Mouse (Mus musculus) stomach, postnatal 0 days (tissue): ENCODE measurements around the gene Jsrp1. TPM values are rescaled to one million over a fixed set of nuclear protein-coding genes. Genes with fewer than 3 reads are reported as not detected.
A peak's percentile ranks its signal among the peaks of the same experiment; 100 is the strongest.
"Not testable (repeated sequence)": the region's sequence is repeated elsewhere in the genome, so short reads cannot be mapped to it uniquely, and the experiment has no call there.

Experiments
- ATAC-seq: fragments of 200-750 bp; cut with Nextera tagmentation; 2 replicates; pipeline ENCODE4 v1.8.0; 2017; ENCODE audit not compliant: low FRiP score, low TSS enrichment
- DNase-seq: peaks from one replicate; pipeline ENCODE4 v3.0.0-alpha.2; 2016; ENCODE audit warnings: low spot score
- H3K27ac ChIP-seq: fragments of 300-500 bp; sonication (generic); replicated peaks from 2 replicates; pipeline ENCODE4 v1.5.1; 2014; ENCODE audit warnings: mild to moderate bottlenecking, control low read depth
- H3K27me3 ChIP-seq: fragments of 300-500 bp; sonication (generic); 2 replicates; pipeline ENCODE4 v1.6.1; 2014; ENCODE audit warnings: low read length; ENCODE audit not compliant: control insufficient read depth, insufficient read depth
- H3K36me3 ChIP-seq: fragments of 300-500 bp; sonication (generic); 2 replicates; pipeline ENCODE4 v1.6.1; 2014; ENCODE audit warnings: low read length, mixed read lengths; ENCODE audit not compliant: control insufficient read depth, insufficient read depth
- H3K4me1 ChIP-seq: fragments of 300-500 bp; sonication (generic); replicated peaks from 2 replicates; pipeline ENCODE4 v1.6.1; 2014; ENCODE audit warnings: antibody characterized with exemption; ENCODE audit not compliant: control insufficient read depth, insufficient read depth
- H3K4me2 ChIP-seq: fragments of 300-500 bp; sonication (generic); replicated peaks from 2 replicates; pipeline ENCODE4 v1.6.1; 2014; ENCODE audit warnings: low read depth, mild to moderate bottlenecking, control low read depth, moderate library complexity
- H3K4me3 ChIP-seq: fragments of 300-500 bp; sonication (generic); 2 replicates; pipeline ENCODE4 v1.5.1; 2014; ENCODE audit warnings: low read depth, low read length, control low read depth
- H3K9ac ChIP-seq: fragments of 300-500 bp; sonication (generic); 2 replicates; pipeline ENCODE4 v1.6.1; 2014; ENCODE audit warnings: mild to moderate bottlenecking, low read length, control low read depth, mixed read lengths
- H3K9me3 ChIP-seq: fragments of 300-500 bp; sonication (generic); 2 replicates; pipeline ENCODE4 v1.6.1; 2016; ENCODE audit warnings: low read length; ENCODE audit not compliant: control insufficient read depth
- CTCF ChIP-seq: IDR thresholded peaks from 2 replicates; pipeline ENCODE4 v1.5.1; 2016; ENCODE audit warnings: antibody characterized with exemption, low read depth, mild to moderate bottlenecking, moderate library complexity
- EP300 ChIP-seq: optimal IDR thresholded peaks from 2 replicates; pipeline ENCODE3; 2016; ENCODE audit warnings: antibody characterized with exemption
- WGBS: fragments of 180-500 bp; shearing (Covaris S2); extraction: QIAGEN DNeasy Blood & Tissue Kit; methylation state at CpG from one replicate; pipeline ENCODE4 v1.1.7; 2014; 5-methylcytosine and 5-hydroxymethylcytosine counted together
- polyA plus RNA-seq: library from polyadenylated mRNA; unstranded; fragments of >200 nt; fragmentation: Nextera tagmentation; extraction: Ambion mirVana; gene quantifications from 2 replicates; pipeline ENCODE4 v1.2.1, GENCODE M21; 2015

Jsrp1 gene
- polyA plus RNA-seq, 1 experiment from 2014 or later, result 0.96 TPM

GRCm38 (mm10) chr10:80821991-80822390 is 8.7 kb upstream of the Jsrp1 start:
- H3K27me3 ChIP-seq, result no peaks in the 10 kb centered on the region
- 39% methylated on average over 2 of the region's 2 CpGs for WGBS
- no peaks in the 10 kb centered on the region for H3K36me3 ChIP-seq
- ATAC-seq, result no peak
- H3K9ac ChIP-seq, result no peak overlapping the region
- no peak overlapping the region for H3K4me3 ChIP-seq
- no peak overlapping the region for H3K4me2 ChIP-seq
- H3K27ac ChIP-seq, result no peak overlapping the region
- H3K4me1 ChIP-seq, result no peaks in the 10 kb centered on the region
- H3K9me3 ChIP-seq, result no peaks in the 10 kb centered on the region
- DNase-seq, result no peak
- TF ChIP-seq CTCF (peak; percentile 71), EP300 (no peak)

- TF ChIP-seq EP300, result no peak
- no peak for TF ChIP-seq CTCF
- ATAC-seq (no peak), DNase-seq (no peak)
- no peaks in the 10 kb centered on the region for H3K27me3 ChIP-seq
- H3K4me2 ChIP-seq, result no peak overlapping the region
- no peaks in the 10 kb centered on the region for H3K36me3 ChIP-seq
- H3K9me3 ChIP-seq, result no peaks in the 10 kb centered on the region
- H3K27ac ChIP-seq, result no peak overlapping the region
- H3K4me3 ChIP-seq, result no peak overlapping the region
- no peak overlapping the region for H3K9ac ChIP-seq
- H3K4me1 ChIP-seq, result no peaks in the 10 kb centered on the region
- whole genome bisulfite sequencing, result 33% methylated on average over 3 of the region's 3 CpGs
Observed at GRCm38 (mm10) chr10:80819406-80819805, 6.1 kb upstream of the Jsrp1 start.

GRCm38 (mm10) chr10:80818599-80819281 is 5.4 kb upstream of the Jsrp1 start:
- no peak overlapping the region for H3K9ac ChIP-seq
- H3K4me2 ChIP-seq, result no peak overlapping the region
- no peaks in the 10 kb centered on the region for H3K4me1 ChIP-seq
- no peak for ATAC-seq
- DNase-seq, result no peak
- no peak overlapping the region for H3K27ac ChIP-seq
- WGBS, result 45% methylated on average over 6 of the region's 6 CpGs
- TF ChIP-seq CTCF, result no peak
- no peak for TF ChIP-seq EP300
- H3K9me3 ChIP-seq, result no peaks in the 10 kb centered on the region
- H3K4me3 ChIP-seq, result no peak overlapping the region
- H3K27me3 ChIP-seq, result no peaks in the 10 kb centered on the region
- H3K36me3 ChIP-seq, result no peaks in the 10 kb centered on the region

GRCm38 (mm10) chr10:80817955-80818354 is 4.7 kb upstream of the Jsrp1 start:
- peak; percentile 60 for TF ChIP-seq CTCF
- not testable (repeated sequence) for H3K4me1 ChIP-seq, DNase-seq, H3K27me3 ChIP-seq, ATAC-seq, H3K27ac ChIP-seq, H3K4me3 ChIP-seq, H3K4me2 ChIP-seq, H3K9me3 ChIP-seq, H3K9ac ChIP-seq, H3K36me3 ChIP-seq
- WGBS, result 80% methylated on average over 7 of the region's 7 CpGs

GRCm38 (mm10) chr10:80817164-80817563 is 3.9 kb upstream of the Jsrp1 start:
- H3K9ac ChIP-seq, result no peak overlapping the region
- no peaks in the 10 kb centered on the region for H3K9me3 ChIP-seq
- no peak for TF ChIP-seq CTCF
- TF ChIP-seq EP300, result no peak
- H3K4me1 ChIP-seq, result no peaks in the 10 kb centered on the region
- DNase-seq, result peak; percentile 18
- no peak overlapping the region for H3K4me3 ChIP-seq
- no peaks in the 10 kb centered on the region for H3K36me3 ChIP-seq
- no peaks in the 10 kb centered on the region for H3K27me3 ChIP-seq
- WGBS, result 51% methylated on average over 2 of the region's 2 CpGs
- H3K27ac ChIP-seq, result no peak overlapping the region
- no peak for ATAC-seq
- no peak overlapping the region for H3K4me2 ChIP-seq

GRCm38 (mm10) chr10:80816303-80816702 is 3.0 kb upstream of the Jsrp1 start:
- not testable (repeated sequence) for H3K27me3 ChIP-seq, H3K9ac ChIP-seq, H3K9me3 ChIP-seq, DNase-seq, H3K4me3 ChIP-seq, H3K4me1 ChIP-seq, H3K27ac ChIP-seq, H3K4me2 ChIP-seq, ATAC-seq, H3K36me3 ChIP-seq
- 71% methylated on average over 3 of the region's 3 CpGs for WGBS
